Mouse (Mus musculus) urinary bladder, postnatal 14 days (tissue): Measurements from ENCODE around the gene Gm11232.

ENCODE experiments used
- DNase-seq: peaks from one replicate; pipeline ENCODE4 v3.0.0; 2021; ENCODE audit warnings: low spot score

Gm11232 gene

DNA sequence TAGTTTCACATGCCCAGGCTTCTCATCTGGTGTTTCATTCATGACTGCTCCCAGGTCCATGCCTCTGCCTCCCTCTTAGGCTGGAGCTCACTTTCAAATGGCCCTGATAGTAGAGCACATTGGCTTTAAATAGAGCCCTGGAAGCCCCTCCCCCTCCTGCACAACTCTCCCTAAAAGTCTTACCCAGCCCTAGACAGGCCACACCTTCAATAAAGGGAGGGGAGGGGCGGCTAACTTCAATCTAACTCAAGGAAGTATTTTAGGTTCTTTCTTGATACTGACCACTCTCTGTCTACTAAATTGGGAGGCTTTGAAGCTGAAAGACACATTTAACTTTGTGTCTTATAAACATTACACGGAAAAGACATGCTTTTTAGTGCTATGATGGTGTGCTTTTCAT lies at the start of gene Gm11232:
Gene Gm11232 (minus strand): TSS at position 101 of the 400 bp plus-strand sequence.
- no peak for DNase-seq

GRCm38 (mm10) chr4:71805977-71806534 lies 48.3 kb upstream of the Gm11232 start:
- DNase-seq = peak; percentile 9

DNA sequence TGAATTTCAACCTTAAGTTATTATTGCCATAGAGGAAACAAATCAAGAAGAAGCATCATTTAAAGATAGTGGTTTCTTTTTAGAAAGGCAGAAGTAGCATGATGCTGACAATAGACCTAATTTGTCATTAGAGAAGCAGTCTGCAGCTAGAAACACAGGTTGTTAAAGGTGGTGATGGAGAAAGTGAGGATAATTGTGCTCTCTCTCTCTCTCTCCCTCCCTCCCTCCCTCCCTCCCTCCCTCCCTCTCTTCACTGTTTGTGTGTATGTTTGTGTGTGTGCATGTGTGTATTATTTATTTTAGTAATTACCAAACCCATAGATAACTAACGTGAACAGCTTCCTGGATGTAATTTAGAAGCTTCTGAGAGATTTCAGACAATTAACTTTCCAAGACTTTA lies 7.8 kb upstream of the Gm11232 start:
- DNase-seq = no peak

DNA sequence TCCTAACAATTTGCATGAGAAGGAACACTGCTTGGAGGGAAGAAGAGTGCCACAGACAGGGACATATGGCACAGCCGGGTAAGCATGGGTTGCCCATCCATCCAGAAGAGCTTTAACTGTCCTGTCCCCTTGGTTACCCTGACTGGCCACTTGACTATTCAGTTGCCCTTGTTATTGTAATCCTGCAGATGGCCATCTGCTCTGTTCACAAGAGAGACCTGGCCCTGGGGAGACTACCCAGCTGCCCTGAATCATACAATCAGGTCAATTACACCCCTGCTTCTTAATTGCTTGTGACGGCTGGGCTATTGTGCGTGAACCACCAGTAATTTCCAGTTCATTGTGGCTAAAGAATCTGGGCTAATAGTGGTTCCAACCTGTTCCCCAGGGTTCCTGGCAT lies 7.3 kb upstream of the Gm11232 start:
- no peak for DNase-seq

DNA sequence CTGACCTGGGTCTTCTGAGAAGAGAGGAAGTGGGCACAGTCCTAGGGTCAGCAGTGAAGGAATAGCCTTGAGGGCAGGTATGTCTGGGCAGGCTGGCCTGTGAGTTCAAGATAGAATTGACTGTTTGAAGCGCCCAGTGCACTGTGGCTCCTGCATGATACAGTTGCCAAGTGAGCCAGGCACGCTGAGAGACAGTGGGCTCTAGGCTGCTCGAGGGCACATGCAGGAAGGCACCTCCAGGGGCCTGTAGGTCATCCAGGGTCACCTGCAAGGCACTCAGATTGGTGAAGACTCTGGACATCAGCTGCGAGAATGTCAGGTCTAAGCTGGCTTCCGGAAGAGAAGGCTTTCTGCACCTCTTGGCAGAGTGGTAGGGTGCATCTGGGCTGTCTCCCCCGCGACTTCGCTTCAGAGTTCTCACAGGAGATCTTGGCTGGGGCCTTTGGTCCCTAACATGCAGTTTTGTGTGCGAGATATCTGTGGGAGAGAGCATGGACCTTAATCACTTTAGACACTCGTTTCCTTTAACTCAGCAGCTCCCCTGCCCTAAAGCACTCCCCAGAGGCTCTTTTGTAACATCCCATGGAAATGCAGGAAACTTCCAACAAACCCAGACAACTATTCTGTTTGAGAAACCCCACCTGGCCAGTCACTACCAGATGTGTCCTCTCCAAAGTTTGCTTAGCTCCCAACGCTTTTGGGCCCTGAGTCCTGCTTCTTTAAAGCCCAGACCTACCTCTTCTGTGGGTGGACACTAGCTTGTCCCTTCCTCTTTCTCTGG lies 1.1 kb downstream of the Gm11232 start:
- peak; percentile 40 for DNase-seq

DNA sequence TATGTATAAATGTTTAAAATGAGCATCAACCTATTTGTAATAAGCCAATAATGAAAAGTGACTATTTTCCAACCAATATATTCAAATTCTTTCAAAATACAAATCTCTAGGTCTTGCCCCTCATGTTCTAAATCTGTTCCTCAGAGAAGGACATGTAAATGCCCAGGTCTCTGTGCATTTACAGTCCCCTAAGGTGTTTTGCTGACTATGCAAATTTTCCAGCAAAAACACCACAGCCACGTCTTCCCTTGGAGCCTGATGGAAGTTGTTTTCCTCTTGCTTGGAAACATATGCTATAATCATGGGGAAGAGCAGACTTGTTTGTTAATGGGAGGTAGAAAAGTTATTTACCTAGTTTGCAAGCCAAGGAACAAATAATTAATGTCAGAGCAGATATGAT lies 12.0 kb downstream of the Gm11232 start:
- DNase-seq = no peak

DNA sequence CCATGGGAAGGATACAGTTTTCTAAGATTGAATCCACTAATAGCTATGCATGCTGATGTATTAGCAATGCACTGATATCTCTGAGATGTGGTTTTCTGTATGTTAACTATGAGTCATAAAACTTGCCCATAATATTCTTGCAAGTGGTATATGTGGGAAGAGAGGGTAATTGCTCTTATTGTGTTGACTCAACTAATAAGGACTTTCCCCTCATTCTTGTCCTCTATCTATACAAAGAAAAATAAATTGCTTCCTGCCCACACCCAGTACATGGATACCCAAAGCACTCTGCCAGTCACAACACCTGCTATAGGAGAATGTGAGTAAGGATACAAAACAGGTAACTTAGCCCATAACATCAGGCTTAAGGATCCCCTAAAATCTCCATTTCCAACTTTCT lies 21.2 kb downstream of the Gm11232 start:
- no peak for DNase-seq

DNA sequence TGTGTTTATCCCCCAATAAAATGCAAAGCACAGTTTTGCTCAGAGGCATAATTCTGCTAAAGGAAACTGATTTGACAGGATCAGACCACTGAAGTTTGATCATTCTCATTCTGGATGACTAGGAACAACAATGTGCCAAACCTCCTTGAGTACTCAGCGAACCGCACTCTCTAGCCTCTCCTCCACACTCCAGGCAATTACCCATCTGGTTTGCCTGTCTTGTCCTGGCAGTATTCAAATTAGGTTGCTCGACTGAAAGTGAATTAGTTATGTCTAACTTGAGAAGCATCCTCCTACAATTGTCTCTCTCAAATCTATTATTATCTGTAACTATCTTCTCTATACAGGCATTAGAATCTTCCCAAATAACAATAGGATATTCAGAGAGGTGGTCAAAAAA lies 22.5 kb downstream of the Gm11232 start:
- DNase-seq = no peak

DNA sequence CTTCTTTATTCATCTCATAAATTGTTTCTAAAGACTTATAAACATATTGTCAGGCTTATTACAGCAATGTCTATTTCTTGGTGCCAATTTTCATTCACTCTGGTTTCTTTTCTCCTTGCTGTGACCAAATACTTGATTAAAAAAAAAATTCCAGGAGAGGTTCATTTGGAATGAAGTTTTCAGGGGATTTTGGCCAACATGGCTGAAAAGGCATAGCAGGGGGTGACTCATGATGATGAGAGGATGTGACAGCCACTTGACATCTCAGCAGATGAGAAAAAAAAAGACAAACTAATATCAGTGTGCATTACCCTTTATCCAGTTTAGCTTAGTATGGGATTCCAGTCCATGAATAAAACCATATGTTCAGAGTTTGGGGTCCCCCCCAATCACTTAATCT lies 28.4 kb downstream of the Gm11232 start:
- DNase-seq = no peak

GRCm38 (mm10) chr4:71727611-71728010 lies 30.2 kb downstream of the Gm11232 start:
- DNase-seq = no peak

- DNase-seq = no peak
These were observed 30.7 kb downstream of the Gm11232 start for GRCm38 (mm10) chr4:71727056-71727455.

- no peak for DNase-seq
These were observed 31.9 kb downstream of the Gm11232 start for GRCm38 (mm10) chr4:71725889-71726288.
